Mouse (Mus musculus) left cerebral cortex, postnatal 36 days (tissue): ENCODE results near the gene Dnah8. TPM values are rescaled to one million over a fixed set of nuclear protein-coding genes. Genes with fewer than 3 reads are reported as not detected.

Source experiments
- DNase-seq, 2 experiments: peaks; one replicate each; pipeline ENCODE4 v3.0.0; 2021 to 2022; ENCODE audit warnings: low spot score in 2 of 2, mixed read lengths in 1 of 2
- intact Hi-C: fragments of 180-260 bp; cut with DNase I; formaldehyde crosslinking; loops from one replicate; pipeline ENCODE4 v1.15.1; 2025
- total RNA-seq, 2 experiments: library from RNA; stranded (reverse); gene quantifications; 2 replicates each; pipeline ENCODE4 v1.2.3; 2021

The Dnah8 gene
- total RNA-seq, 2 experiments from 2014 or later: 1.3 TPM

GRCm38 (mm10) chr17:30848804-30849203 lies 224.7 kb downstream of the Dnah8 start:
- no peak for DNase-seq
- intact Hi-C loops: loop anchor here (10.0 kb wide), 1 partner anchor 106 kb away; the partner anchor contains the start of gene Umodl1

GRCm38 (mm10) chr17:30849813-30850212 lies 225.7 kb downstream of the Dnah8 start:
- DNase-seq: no peak

GRCm38 (mm10) chr17:30852345-30852744 lies 228.2 kb downstream of the Dnah8 start:
- DNase-seq: no peak
- intact Hi-C loops: no loop called here

More at GRCm38 (mm10) chr17:30849813-30850212, 225.7 kb downstream of the Dnah8 start:
- intact Hi-C loops: loop anchor here (10.0 kb wide), 1 partner anchor 105 kb away; the partner anchor contains the start of gene Umodl1

- intact Hi-C loops: no loop called here
- DNase-seq: no peak
Measured at GRCm38 (mm10) chr17:30857347-30857746, 233.2 kb downstream of the Dnah8 start.

GRCm38 (mm10) chr17:30858586-30859259 lies 234.6 kb downstream of the Dnah8 start:
- intact Hi-C loops: no loop called here

GRCm38 (mm10) chr17:30859989-30860585 lies 235.9 kb downstream of the Dnah8 start:
- intact Hi-C loops: no loop called here
- no peak for DNase-seq

More at GRCm38 (mm10) chr17:30858586-30859259, 234.6 kb downstream of the Dnah8 start:
- no peak for DNase-seq

GRCm38 (mm10) chr17:30860606-30861005 lies 236.5 kb downstream of the Dnah8 start:
- DNase-seq: no peak
- intact Hi-C loops: no loop called here

- DNase-seq: no peak
- intact Hi-C loops: no loop called here
Measured at GRCm38 (mm10) chr17:30866281-30866680, 242.1 kb downstream of the Dnah8 start.

GRCm38 (mm10) chr17:30866966-30867365 lies 242.8 kb downstream of the Dnah8 start:
- DNase-seq: no peak
- intact Hi-C loops: no loop called here

- intact Hi-C loops: no loop called here
- no peak for DNase-seq
Measured at GRCm38 (mm10) chr17:30871040-30871439, 246.9 kb downstream of the Dnah8 start.

- intact Hi-C loops: no loop called here
- no peak for DNase-seq
Measured at GRCm38 (mm10) chr17:30874276-30874675, 250.1 kb downstream of the Dnah8 start.

GRCm38 (mm10) chr17:30877456-30877855 lies 253.3 kb downstream of the Dnah8 start:
- no peak for DNase-seq
- intact Hi-C loops: no loop called here

GRCm38 (mm10) chr17:30878626-30879025 lies 254.5 kb downstream of the Dnah8 start:
- DNase-seq: no peak
- intact Hi-C loops: no loop called here

- no peak for DNase-seq
- intact Hi-C loops: no loop called here
Measured at GRCm38 (mm10) chr17:30880391-30880790, 256.2 kb downstream of the Dnah8 start.

GRCm38 (mm10) chr17:30881001-30881400 lies 256.8 kb downstream of the Dnah8 start:
- DNase-seq: no peak
- intact Hi-C loops: no loop called here

- DNase-seq: no peak
- intact Hi-C loops: no loop called here
Measured at GRCm38 (mm10) chr17:30882206-30882605, 258.1 kb downstream of the Dnah8 start.

GRCm38 (mm10) chr17:30883534-30883933 lies 259.4 kb downstream of the Dnah8 start:
- no peak for DNase-seq
- intact Hi-C loops: no loop called here

- intact Hi-C loops: no loop called here
Measured at GRCm38 (mm10) chr17:30892086-30892485, 267.9 kb downstream of the Dnah8 start.

GRCm38 (mm10) chr17:30892730-30893129 lies 268.6 kb downstream of the Dnah8 start:
- DNase-seq: no peak
- intact Hi-C loops: no loop called here

More at GRCm38 (mm10) chr17:30892086-30892485, 267.9 kb downstream of the Dnah8 start:
- DNase-seq: no peak

GRCm38 (mm10) chr17:30897075-30897474 lies 272.9 kb downstream of the Dnah8 start:
- intact Hi-C loops: no loop called here

GRCm38 (mm10) chr17:30901627-30902026 lies 277.5 kb downstream of the Dnah8 start, which contains the start of gene Glp1r:
Gene Glp1r (plus strand): TSS chr17:30901817.
- intact Hi-C loops: no loop called here
- no peak for DNase-seq

More at GRCm38 (mm10) chr17:30897075-30897474, 272.9 kb downstream of the Dnah8 start:
- no peak for DNase-seq
